Mouse (Mus musculus) heart, embryonic 10.5 days (tissue): ENCODE measurements around the gene Atat1. TPM values are rescaled to one million over a fixed set of nuclear protein-coding genes. Genes with fewer than 3 reads are reported as not detected.

Experiments used
- microRNA counts: library from miRNA; unstranded; fragments of <30 nt; microRNA quantifications from one replicate; lab custom pipeline; 2017
- microRNA-seq: library from miRNA; unstranded; fragments of <30 nt; microRNA quantifications from one replicate; pipeline ENCODE4, GENCODE M21; 2017
- polyA plus RNA-seq: library from polyadenylated mRNA; unstranded; fragments of >200 nt; fragmentation: Nextera tagmentation; extraction: Ambion mirVana; gene quantifications from 2 replicates; pipeline ENCODE4 v1.2.1, GENCODE M21; 2016

Gene Atat1
- polyA plus RNA-seq, 1 experiment from 2014 or later = 78.6 TPM

MicroRNAs encoded within 50 kb of the gene (microRNA counts, 519-probe panel; counts per million panel counts)
- microRNA mmu-miR-1894-3p (lab: Ali Mortazavi, UCI) = not detected
- not detected for microRNA mmu-miR-1894-5p (lab: Ali Mortazavi, UCI)

Small RNA genes lying within 50 kb of the gene (microRNA-seq; reads per million reads assigned to microRNA genes)
- 1.5 reads per million for gene Gm28033
- gene Mir1894 = not detected

Other genes starting within 250 kb of the Atat1 start
- 17.5 and 18.6 TPM in 2 replicates for gene Vars2, start 242.5 kb downstream of the Atat1 start, polyA plus RNA-seq
- 34.7 and 43.5 TPM in 2 replicates for gene Gtf2h4, start 236.3 kb downstream of the Atat1 start, polyA plus RNA-seq
- gene Ddr1, start 205.5 kb downstream of the Atat1 start, polyA plus RNA-seq = 109 and 158 TPM in 2 replicates
- gene Ier3, start 88.4 kb downstream of the Atat1 start, polyA plus RNA-seq = 13.2 and 16.8 TPM in 2 replicates
- 66.2 and 71.7 TPM in 2 replicates for gene Flot1, start 86.8 kb downstream of the Atat1 start, polyA plus RNA-seq
- 911 and 1,091 TPM in 2 replicates for gene Tubb5, start 71.8 kb downstream of the Atat1 start, polyA plus RNA-seq
- 25.3 and 29.1 TPM in 2 replicates for gene Mdc1, start 68.6 kb downstream of the Atat1 start, polyA plus RNA-seq
- 56.5 and 58.3 TPM in 2 replicates for gene Nrm, start 48.8 kb downstream of the Atat1 start, polyA plus RNA-seq
- 19.9 and 22.2 TPM in 2 replicates for gene Ppp1r18, start 44.5 kb downstream of the Atat1 start, polyA plus RNA-seq
- gene Dhx16, start 30.3 kb downstream of the Atat1 start, polyA plus RNA-seq = 34.8 and 44.5 TPM in 2 replicates
- 23.8 and 26.7 TPM in 2 replicates for gene 2310061I04Rik, start 12.6 kb downstream of the Atat1 start, polyA plus RNA-seq
- 99.5 and 111 TPM in 2 replicates for gene Mrps18b, start 6.3 kb upstream of the Atat1 start, polyA plus RNA-seq
- 37.6 and 45.2 TPM in 2 replicates for gene Ppp1r10, start 6.4 kb upstream of the Atat1 start, polyA plus RNA-seq
- 81.6 and 81.8 TPM in 2 replicates for gene Abcf1, start 59.7 kb upstream of the Atat1 start, polyA plus RNA-seq
- 47.2 and 49.8 TPM in 2 replicates for gene Gnl1, start 69.8 kb upstream of the Atat1 start, polyA plus RNA-seq
- gene Prr3, start 70.2 kb upstream of the Atat1 start, polyA plus RNA-seq = 21.9 and 30.5 TPM in 2 replicates
- 2.5 and 2.6 TPM in 2 replicates for gene H2-T24, start 110.5 kb upstream of the Atat1 start, polyA plus RNA-seq
- 1.2 and 3.4 TPM in 2 replicates for gene H2-T23, start 122.8 kb upstream of the Atat1 start, polyA plus RNA-seq
- gene H2-T22, start 132.7 kb upstream of the Atat1 start, polyA plus RNA-seq = 4.4 and 7.2 TPM in 2 replicates
- gene Gm6034, start 132.9 kb upstream of the Atat1 start, polyA plus RNA-seq = not detected in 2 replicates
- gene Gm11127, start 148.3 kb upstream of the Atat1 start, polyA plus RNA-seq = not detected in 2 replicates
- not detected in 2 replicates for gene Gm19684, start 211.6 kb upstream of the Atat1 start, polyA plus RNA-seq
- gene Gm7030, start 219.3 kb upstream of the Atat1 start, polyA plus RNA-seq = not detected in 2 replicates